Mouse (Mus musculus): ENCODE data around the gene Upk3a.
A peak's percentile ranks its signal among the peaks of the same experiment; 100 is the strongest.

Gene Upk3a

DNA sequence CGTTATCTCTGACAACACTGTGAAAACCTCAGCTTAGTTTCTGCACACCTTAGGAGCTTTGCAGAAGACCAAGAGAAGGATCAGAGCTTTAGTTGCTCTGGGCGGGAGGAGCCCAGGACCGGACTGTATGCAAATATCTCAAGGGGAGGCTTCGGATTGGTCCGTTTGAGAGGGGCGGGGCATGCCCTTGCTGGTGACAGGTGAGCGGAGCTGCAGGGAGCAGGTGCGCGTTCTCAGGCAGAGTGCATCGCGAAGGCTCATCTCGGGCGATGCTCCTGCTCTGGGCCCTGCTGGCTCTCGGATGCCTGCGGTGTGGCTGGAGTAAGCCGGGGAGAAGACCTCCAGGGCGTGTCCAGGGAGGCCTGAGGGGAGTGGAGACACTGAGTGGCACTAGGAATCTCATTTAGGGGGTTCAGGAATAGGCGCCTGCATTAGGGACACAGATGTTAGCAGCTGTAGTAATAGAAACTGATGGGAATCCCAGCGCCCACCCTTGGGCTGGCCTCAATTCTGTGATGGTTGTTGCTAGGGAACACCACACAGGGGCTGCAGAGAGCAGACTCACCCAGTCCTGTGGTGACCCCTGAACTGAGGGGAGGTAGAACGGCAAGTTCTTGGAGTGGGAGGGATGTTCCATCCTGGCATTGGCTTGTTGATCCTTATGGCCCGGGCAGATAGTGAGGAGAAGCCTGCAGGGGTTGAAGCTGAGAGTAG lies at the start of gene Upk3a:
TSS of gene Upk3a (plus strand) at position 191 of the 714 bp plus-strand sequence.
- peak; percentile 39 to 47 for DNase-seq

- DNase-seq: no peak
These were observed 48.4 kb upstream of the Upk3a start for GRCm38 (mm10) chr15:84968534-84968933.

- peak; percentile 58 to 62 for DNase-seq
These were observed 43.9 kb upstream of the Upk3a start for GRCm38 (mm10) chr15:84972860-84973543.

- DNase-seq: no peak
These were observed 43.4 kb upstream of the Upk3a start for GRCm38 (mm10) chr15:84973544-84973871.

- DNase-seq: no peak
These were observed 41.2 kb upstream of the Upk3a start for GRCm38 (mm10) chr15:84975729-84976128.

DNA sequence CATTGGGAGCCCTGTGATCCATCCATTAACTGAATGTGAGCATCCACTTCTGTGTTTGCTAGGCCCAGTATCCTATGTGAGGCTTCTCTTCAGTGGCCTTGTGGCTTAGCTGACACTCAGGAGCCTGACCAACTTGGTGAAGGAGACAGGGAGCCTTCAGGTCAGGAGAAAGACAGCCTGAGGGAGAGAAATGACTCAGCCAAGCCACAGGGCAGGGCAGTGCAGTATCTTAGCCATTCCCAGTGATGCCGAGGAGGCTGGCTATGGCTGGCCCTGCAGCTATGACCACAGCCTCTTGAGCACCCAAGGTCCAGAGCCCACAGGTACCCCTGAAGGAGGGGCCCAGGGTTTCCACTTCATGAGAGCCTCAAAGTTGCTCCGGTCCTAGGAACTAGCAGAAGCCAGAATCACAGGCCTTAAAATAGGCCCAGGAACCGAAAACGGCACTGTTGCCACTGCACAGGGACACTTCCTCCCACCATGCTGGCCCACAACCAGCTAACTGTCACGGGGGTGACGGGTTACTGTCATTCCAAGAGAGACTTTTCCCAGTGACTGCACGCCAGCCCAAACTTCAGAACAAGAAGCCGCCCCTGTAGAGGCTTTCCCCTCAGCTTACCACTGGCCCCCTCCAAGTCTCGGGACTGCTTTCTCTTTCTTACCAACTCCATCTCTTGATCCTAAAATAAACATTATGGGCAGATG lies 35.2 kb upstream of the Upk3a start:
- DNase-seq: peak in 1 of 2 experiments; percentile 16

GRCm38 (mm10) chr15:84982888-84983287 lies 34.1 kb upstream of the Upk3a start:
- no peak for DNase-seq

DNA sequence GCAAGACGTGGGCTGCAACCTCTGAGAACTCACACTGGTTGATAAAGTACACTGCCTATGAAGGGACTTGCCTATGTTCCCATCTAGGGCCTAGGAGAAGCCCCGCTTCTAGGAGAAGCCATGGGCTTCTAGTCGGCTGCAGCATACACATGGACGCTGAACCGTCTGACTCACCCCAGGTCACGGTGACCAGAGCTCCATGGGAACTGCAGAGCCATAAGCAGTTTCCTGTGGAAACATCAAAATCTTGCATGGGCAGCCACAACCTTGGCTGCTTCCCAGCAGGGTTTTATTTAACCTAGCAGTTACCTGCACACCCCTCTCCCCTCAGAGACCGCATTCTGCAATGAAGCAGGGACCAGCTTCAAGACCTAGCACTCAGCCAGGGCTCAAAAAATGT lies 33.2 kb upstream of the Upk3a start:
- DNase-seq: no peak

DNA sequence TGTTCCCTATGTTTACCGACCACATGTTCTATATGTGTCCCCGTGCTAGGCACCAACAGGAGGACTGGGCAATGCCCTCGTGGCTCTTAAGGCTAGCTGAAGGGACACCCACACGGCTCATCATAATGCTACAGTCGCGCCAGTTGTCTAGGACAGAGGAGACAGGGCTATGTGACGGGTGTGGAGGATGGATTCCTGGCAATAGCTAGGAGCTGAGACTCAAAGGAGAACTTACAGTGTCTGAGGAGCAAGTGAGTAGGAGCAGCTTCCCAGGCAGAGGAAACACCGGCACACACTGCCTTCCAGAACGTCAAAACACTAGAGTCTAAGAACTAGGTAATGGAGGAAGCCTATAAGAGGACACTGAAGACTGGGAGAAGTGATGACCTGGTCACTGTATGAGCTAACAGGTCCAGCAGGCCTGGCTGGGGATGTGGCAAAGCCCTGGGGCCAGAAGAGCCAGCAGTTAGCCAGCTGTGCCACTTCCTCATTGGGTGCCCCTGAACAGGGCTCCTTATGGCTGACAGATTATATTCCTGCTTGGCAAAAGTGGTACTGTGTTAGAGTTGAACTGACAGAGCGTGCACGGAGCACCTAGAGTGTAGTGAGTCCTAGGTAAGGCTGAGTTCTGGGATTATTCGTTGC lies 31.3 kb upstream of the Upk3a start:
- DNase-seq: no peak

DNA sequence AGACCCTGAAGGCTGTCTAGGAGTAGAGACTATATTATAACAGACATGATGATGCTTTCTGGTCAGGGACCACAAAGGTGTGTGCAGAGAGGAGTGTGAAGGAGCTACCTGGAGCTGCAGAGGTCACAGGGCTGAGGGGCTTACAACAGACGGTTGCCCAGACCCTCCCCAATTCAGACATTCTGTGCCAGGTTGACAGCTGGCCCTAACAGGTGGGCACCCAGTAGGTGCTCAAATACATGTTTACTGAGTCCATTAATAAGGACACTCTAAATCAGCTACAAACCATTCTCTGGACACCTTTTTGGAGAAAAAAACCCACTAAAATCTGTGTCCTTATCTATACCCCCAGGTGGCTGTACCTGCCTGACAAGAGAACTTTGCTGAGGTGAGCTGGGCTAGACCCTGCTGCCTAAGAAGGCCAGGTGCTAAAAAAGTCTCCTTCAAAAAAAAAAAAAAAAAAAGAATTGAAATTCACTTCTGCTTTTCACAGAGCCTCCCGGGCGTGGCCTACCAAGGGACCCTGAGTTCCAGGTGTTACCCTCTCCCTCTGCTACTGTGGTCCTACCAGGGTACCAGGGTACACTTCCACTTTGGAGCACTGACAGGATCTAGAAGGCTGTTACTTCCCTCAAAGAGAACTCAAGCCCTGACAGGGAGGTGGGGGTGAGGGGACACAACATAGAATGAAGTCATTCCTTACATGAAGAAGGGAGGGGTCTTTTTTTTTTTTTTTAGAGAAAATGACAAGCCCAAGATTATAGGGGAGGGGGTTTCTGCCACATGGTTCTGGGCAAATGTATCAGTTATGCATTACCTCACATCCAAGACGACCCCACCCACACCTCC lies 30.5 kb upstream of the Upk3a start:
- DNase-seq: peak; percentile 24 to 31

DNA sequence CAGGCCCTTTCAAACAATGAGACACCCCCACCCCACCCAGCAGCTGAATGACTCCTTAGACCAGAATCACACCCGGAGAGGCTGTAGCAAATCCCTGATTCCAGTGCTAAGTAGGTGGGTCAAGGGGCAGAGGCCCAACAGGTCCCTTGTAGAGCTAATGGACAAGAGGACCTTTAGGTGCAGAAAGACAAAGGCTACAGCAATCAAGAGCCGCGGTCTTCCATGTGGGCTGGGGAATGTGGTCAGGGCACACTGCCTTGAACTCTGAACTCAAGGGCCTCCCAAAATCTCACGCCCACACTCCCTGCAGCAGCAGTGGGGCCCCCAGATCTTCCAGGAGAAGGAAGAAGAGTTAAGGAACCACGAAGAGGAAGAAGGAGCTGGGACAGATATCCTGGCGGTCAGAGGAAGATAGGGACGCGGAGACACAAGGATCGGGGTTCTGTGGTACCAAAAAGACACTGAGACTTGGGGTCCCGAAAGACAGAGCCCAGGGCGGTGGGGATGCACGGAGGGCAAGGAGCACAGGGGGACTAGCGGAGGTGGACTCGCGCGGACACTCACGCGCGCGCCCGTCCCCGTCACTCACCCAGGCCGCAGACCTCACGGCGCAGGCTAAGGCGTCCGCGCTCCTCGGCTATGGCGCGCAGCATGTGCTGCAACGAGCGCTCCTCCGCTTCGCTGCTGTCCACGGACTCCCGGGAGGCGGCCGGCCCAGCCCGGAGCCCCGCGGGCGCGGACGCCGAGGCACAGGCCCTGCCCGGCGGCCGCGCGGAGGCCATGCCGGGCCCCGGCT lies 29.7 kb upstream of the Upk3a start:
- DNase-seq: peak; percentile 61 to 70

GRCm38 (mm10) chr15:84987874-84988825 lies 28.8 kb upstream of the Upk3a start, which contains the start of gene 5031439G07Rik:
TSS of gene 5031439G07Rik (minus strand) at chr15:84988551.
- peak; percentile 86 to 90 for DNase-seq

GRCm38 (mm10) chr15:84989098-84989497 lies 27.8 kb upstream of the Upk3a start:
- DNase-seq: no peak

DNA sequence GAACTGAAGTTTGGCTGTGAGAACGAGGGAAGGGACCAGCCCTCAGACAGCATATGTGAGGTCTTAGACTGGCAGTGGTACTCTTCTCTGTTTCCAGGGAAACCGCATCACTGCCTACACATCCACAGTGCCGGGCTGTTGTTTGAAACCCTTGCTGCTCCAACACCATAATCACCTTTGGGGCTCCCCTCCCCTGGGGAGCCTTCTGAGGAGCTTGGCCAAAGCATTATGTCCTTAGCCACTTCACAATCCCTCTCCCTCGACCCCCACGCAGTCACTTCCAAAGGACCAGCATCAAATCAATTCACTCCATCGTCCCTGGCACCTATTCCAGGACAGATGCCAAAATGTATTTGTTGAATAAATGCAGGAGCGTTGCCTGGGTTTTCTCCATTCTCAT lies 27.2 kb upstream of the Upk3a start:
- no peak for DNase-seq

DNA sequence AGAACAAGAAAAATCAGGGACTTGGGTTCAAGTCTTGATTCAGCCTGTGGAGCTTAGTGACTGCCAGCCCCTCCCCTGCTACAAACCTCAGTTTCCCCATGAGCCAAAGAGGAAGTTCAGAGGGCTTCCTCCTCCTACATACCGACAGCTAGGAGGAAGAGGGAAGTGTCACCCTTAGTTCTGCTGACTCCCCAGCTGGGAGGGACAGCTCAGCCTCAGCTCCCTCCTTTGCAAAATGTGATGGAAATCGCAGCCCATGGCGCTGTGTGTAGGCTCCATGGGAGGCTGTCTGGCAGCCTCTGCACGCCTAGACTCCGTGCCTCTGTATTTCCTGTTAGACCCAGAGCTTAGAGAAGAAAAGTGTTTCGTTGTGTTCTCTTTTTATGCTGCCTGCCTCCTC lies 22.4 kb upstream of the Upk3a start:
- no peak for DNase-seq

DNA sequence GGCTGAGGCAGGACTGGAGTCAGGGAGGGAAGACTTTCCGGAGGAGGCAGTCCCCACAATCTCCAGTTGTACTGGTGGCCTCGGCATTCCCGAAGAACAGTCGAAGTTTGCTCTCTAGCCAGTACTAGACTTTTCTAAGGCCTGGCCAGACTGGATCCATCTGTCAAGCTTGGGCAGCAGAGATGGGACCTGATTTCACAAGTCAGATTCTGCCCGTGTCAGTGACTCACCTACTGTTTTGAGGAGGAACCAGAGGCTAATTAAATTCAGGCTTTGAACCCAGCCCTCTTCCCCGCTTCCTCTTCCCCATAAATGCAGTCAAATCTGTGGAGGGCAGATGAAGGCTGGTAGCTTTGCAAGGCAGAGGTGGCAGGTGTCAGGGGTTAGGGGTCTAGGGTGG lies 21.9 kb upstream of the Upk3a start:
- DNase-seq: no peak

DNA sequence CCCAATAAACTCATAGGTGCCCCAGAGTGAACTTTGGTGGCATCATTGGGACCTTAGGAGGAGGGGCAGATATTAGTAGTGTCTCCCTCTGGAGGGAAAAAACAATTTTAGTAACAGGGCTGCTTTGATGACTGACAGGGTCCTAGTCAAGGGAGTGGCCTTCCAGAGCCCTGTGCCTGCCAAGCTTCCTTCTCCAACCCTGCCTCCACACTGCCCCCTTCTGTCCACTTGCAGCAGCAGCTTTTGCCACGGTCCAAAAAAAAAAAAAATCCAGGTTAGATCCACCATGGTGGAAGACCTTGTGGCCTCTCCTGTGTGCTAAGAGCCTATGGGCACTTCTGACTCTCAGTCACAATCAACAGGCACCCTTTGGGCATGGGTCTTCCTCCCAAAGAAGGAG lies 21.0 kb upstream of the Upk3a start:
- peak; percentile 48 to 59 for DNase-seq

DNA sequence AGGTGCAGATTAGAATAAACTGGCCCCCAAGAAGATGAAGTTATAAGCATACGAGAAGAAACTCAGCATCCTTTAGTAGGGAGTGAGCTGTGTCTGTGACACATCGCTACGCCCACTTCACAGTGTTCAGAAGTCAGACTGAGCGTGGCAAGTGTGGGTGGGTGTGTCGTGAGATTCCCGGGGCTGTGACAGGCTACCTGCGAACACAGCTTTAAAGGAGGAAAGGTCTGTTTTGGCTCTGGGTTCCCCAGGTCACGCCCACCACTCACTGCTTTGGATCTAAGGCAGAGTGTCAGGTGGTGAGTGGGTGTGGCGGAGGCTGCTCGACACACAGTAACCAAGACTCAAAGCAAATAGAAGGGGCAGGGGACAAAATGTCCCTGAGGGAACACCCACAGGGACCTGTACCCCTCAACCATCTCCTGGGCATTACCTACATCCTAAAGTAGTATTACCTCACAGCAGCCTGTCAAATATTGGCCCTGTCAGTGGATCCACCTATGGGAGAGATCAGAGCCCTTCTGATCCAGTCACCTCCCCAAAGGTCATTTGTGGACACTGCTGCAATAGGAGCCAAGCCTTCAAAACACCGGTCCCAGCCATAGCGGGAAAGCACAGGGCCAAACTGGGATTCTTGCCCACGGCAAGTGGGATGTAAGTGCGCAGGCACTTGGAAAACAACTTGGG lies 19.0 kb upstream of the Upk3a start:
- no peak for DNase-seq

- DNase-seq: no peak
These were observed 17.0 kb upstream of the Upk3a start for GRCm38 (mm10) chr15:84999911-85000310.

Measured in cerebellum, adult 18-20 months (tissue).